Mouse (Mus musculus) cortical plate, adult 2 months (tissue): ENCODE measurements around the gene Dgkg.

Experiments
- CTCF ChIP-seq: fragments of 200-500 bp; IDR thresholded peaks from 2 replicates; pipeline ENCODE4 v1.5.1; 2011; ENCODE audit warnings: mild to moderate bottlenecking, control low read depth, low read length; ENCODE audit not compliant: insufficient read depth; ENCODE audit errors: extremely low read depth
- POLR2A ChIP-seq: fragments of 200-500 bp; IDR thresholded peaks from 2 replicates; pipeline ENCODE4 v1.6.1; 2011; ENCODE audit warnings: mild to moderate bottlenecking, low read length, control low read depth; ENCODE audit not compliant: insufficient read depth; ENCODE audit errors: extremely low read depth

DNA sequence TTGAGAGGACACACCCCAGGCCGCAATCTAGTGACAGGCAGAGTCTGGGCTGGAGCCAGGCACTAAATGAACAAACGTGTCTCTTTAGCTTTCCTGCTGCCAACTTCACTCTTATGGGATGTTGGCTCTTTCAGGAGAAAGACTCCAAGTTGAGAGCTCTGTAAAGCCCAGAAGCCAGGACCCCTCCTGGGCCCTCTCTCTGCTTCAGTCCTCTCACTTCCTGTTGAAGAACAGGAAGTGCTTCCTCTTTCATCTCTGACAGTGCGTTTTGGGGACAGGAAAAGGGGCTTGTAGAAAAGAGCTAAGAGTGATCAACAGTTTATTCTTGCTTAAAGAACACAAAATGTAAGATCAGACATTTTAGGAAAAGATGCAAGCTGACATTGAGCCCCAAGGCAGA is 159.0 kb downstream of the Dgkg start:
- no peak for TF ChIP-seq CTCF
- TF ChIP-seq POLR2A: no peak
